In genomic region chr11:65050819-65051218, GRCm38 (mm10) we compare ENCODE assay signal across 28 mouse cellular contexts.
"Had no signal": no experiment of that assay in that cellular context is flagged by ENCODE, and none has a peak within 500 bp of the region (broad histone marks: within the 10 kb centered on the region; RNA-seq: fewer than 3 reads in every experiment).

No protein-coding gene starts in this region.

- H3K27ac ChIP-seq: embryonic facial prominence, embryonic 10.5 days; embryonic facial prominence, embryonic 12.5 days; embryonic facial prominence, embryonic 13.5 days; embryonic facial prominence, embryonic 15.5 days; forebrain, embryonic 10.5 days; forebrain, embryonic 12.5 days; forebrain, embryonic 13.5 days; forebrain, embryonic 15.5 days; gastrocnemius, adult 2 months; heart, adult 2 months had no signal

- H3K4me3 ChIP-seq: embryonic facial prominence, embryonic 10.5 days; embryonic facial prominence, embryonic 12.5 days; embryonic facial prominence, embryonic 13.5 days; embryonic facial prominence, embryonic 15.5 days; erythroblast, embryonic 14.5 days; forebrain, embryonic 10.5 days; forebrain, embryonic 12.5 days; forebrain, embryonic 13.5 days; forebrain, embryonic 15.5 days; gastrocnemius, adult 2 months; heart, adult 2 months had no signal

- H3K4me2 ChIP-seq: embryonic facial prominence, embryonic 12.5 days; embryonic facial prominence, embryonic 13.5 days; embryonic facial prominence, embryonic 15.5 days; forebrain, embryonic 12.5 days; forebrain, embryonic 13.5 days; forebrain, embryonic 15.5 days had no signal

- H3K9ac ChIP-seq: embryonic facial prominence, embryonic 12.5 days; embryonic facial prominence, embryonic 13.5 days; embryonic facial prominence, embryonic 15.5 days; forebrain, embryonic 12.5 days; forebrain, embryonic 13.5 days; forebrain, embryonic 15.5 days; forebrain, postnatal 0 days had no signal

- H3K27me3 ChIP-seq: embryonic facial prominence, embryonic 12.5 days; embryonic facial prominence, embryonic 13.5 days; embryonic facial prominence, embryonic 15.5 days; forebrain, embryonic 12.5 days; forebrain, embryonic 13.5 days; forebrain, embryonic 15.5 days had no signal

- H3K9me3 ChIP-seq: embryonic facial prominence, embryonic 10.5 days; embryonic facial prominence, embryonic 12.5 days; embryonic facial prominence, embryonic 13.5 days; embryonic facial prominence, embryonic 15.5 days; forebrain, embryonic 10.5 days; forebrain, embryonic 12.5 days; forebrain, embryonic 13.5 days; forebrain, embryonic 15.5 days had no signal

- DNase-seq: cerebellum, adult 2 months; cerebellum, adult 8-10 months; cerebellum, adult 9-10 months; cerebellum, adult 9-11 months; cerebellum, postnatal 14 days; cerebellum, postnatal 25 days; cerebellum, postnatal 36 days; embryo, embryonic 11 days; forebrain, postnatal 0 days; gastrocnemius, adult 2 months; gastrocnemius, postnatal 10 days; gastrocnemius, postnatal 14 days; gastrocnemius, postnatal 25 days; gastrocnemius, postnatal 36 days; heart, adult 11 months; heart, adult 18-20 months; heart, adult 2 months had no signal

- H3K36me3 ChIP-seq: embryonic facial prominence, embryonic 10.5 days; embryonic facial prominence, embryonic 12.5 days; embryonic facial prominence, embryonic 13.5 days; embryonic facial prominence, embryonic 15.5 days; forebrain, embryonic 10.5 days; forebrain, embryonic 12.5 days; forebrain, embryonic 15.5 days had no signal

- H3K4me1 ChIP-seq: forebrain, embryonic 12.5 days; forebrain, embryonic 13.5 days; forebrain, embryonic 15.5 days had no signal

- ATAC-seq: forebrain, embryonic 13.5 days; forebrain, embryonic 14.5 days; forebrain, embryonic 15.5 days; forebrain, embryonic 16.5 days; forebrain, postnatal 0 days had no signal
